Comparison of ENCODE assay signal across 28 mouse cellular contexts in genomic region chr14:85186794-85187193, GRCm38 (mm10).
DNase-seq lines count a peak whose midpoint lies in the region; ATAC-seq and TF ChIP-seq lines count a peak whose summit lies in the region.
"Had no signal": no experiment of that assay in that cellular context is flagged by ENCODE, and none has a peak within 500 bp of the region (broad histone marks: within the 10 kb centered on the region; RNA-seq: fewer than 3 reads in every experiment).

No protein-coding gene starts in this region.

- no peak overlapping the region for H3K9ac ChIP-seq in hindbrain, embryonic 13.5 days
- H3K9ac ChIP-seq in hindbrain, embryonic 16.5 days (ENCODE audit: low read depth, low read length): no peak overlapping the region
- H3K9ac ChIP-seq in forebrain, embryonic 14.5 days (ENCODE audit: low read length): no peak overlapping the region
- no peak overlapping the region for H3K9ac ChIP-seq in neural tube, embryonic 14.5 days (replicated peaks; ENCODE audit: low read depth, low read length)
- no peak overlapping the region for H3K9ac ChIP-seq in liver, postnatal 0 days (replicated peaks)
- H3K9ac ChIP-seq: heart, embryonic 15.5 days; hindbrain, embryonic 15.5 days; intestine, embryonic 15.5 days; limb, embryonic 12.5 days; liver, embryonic 15.5 days; lung, embryonic 15.5 days had no signal

- WGBS in hindbrain, embryonic 13.5 days: 58% methylated on average over 6 of the region's 6 CpGs
- WGBS in hindbrain, embryonic 16.5 days: 57% methylated on average over 6 of the region's 6 CpGs
- WGBS in forebrain, embryonic 14.5 days: 25% methylated on average over 6 of the region's 6 CpGs
- 36% methylated on average over 6 of the region's 6 CpGs for WGBS in neural tube, embryonic 14.5 days
- WGBS in liver, postnatal 0 days (ENCODE audit: insufficient replicate concordance): 83% methylated on average over 6 of the region's 6 CpGs

- H3K36me3 ChIP-seq in hindbrain, embryonic 13.5 days: no peaks in the 10 kb centered on the region
- H3K36me3 ChIP-seq in hindbrain, embryonic 16.5 days (ENCODE audit: control insufficient read depth, insufficient read depth, low read length): no peaks in the 10 kb centered on the region
- no peaks in the 10 kb centered on the region for H3K36me3 ChIP-seq in forebrain, embryonic 14.5 days (ENCODE audit: control insufficient read depth, insufficient read depth, low read length)
- H3K36me3 ChIP-seq in neural tube, embryonic 14.5 days (ENCODE audit: control insufficient read depth, insufficient read depth, low read length): no peaks in the 10 kb centered on the region
- H3K36me3 ChIP-seq in liver, postnatal 0 days (replicated peaks; ENCODE audit: insufficient read depth, low read length): no peaks in the 10 kb centered on the region
- H3K36me3 ChIP-seq: heart, embryonic 10.5 days; heart, embryonic 15.5 days; hindbrain, embryonic 15.5 days; intestine, embryonic 15.5 days; limb, embryonic 12.5 days; liver, embryonic 15.5 days; lung, embryonic 15.5 days had no signal

- H3K4me1 ChIP-seq in hindbrain, embryonic 13.5 days (replicated peaks): peaks cover 3% of the 10 kb centered on the region; the same call in 1 of the 2 replicates
- no peaks in the 10 kb centered on the region for H3K4me1 ChIP-seq in hindbrain, embryonic 16.5 days (ENCODE audit: control insufficient read depth, insufficient read depth, low read depth, low read length)
- 0 out of 2 replicates have a peak, but pooled peaks cover 4% of the 10 kb centered on the region for H3K4me1 ChIP-seq in forebrain, embryonic 14.5 days (ENCODE audit: control insufficient read depth, insufficient read depth, low read length)
- H3K4me1 ChIP-seq in neural tube, embryonic 14.5 days (ENCODE audit: control insufficient read depth, insufficient read depth, low read length): no peaks in the 10 kb centered on the region
- no peaks in the 10 kb centered on the region for H3K4me1 ChIP-seq in liver, postnatal 0 days (ENCODE audit: insufficient read depth)
- H3K4me1 ChIP-seq: heart, embryonic 10.5 days; heart, embryonic 15.5 days; hindbrain, embryonic 15.5 days; intestine, embryonic 15.5 days; limb, embryonic 12.5 days; liver, embryonic 15.5 days; lung, embryonic 15.5 days had no signal

- peak; percentile 57 for DNase-seq in brain, embryonic 14.5 days (ENCODE audit: low read depth)
- peak; percentile 30 for DNase-seq in forebrain, embryonic 14.5 days (ENCODE audit: low spot score)
- DNase-seq in left cerebral cortex, postnatal 4 days: no peak
- DNase-seq in liver, postnatal 0 days: no peak
- DNase-seq: adrenal gland, postnatal 25 days; cerebellum, adult 18-20 months; cerebellum, postnatal 14 days; gastrocnemius, postnatal 25 days; heart, adult 11 months; kidney, adult 2 months; kidney, postnatal 4 days; layer of hippocampus, postnatal 36 days; right cerebral cortex, postnatal 14 days; thymus, postnatal 4 days had no signal

- intact Hi-C loops in left cerebral cortex, postnatal 4 days (cut with DNase I): no loop called here

- H3K4me3 ChIP-seq in hindbrain, embryonic 13.5 days: no peak overlapping the region
- H3K4me3 ChIP-seq in hindbrain, embryonic 16.5 days (ENCODE audit: low read length): no peak overlapping the region
- H3K4me3 ChIP-seq in forebrain, embryonic 14.5 days (ENCODE audit: low read depth, low read length): no peak overlapping the region
- no peak overlapping the region for H3K4me3 ChIP-seq in neural tube, embryonic 14.5 days (ENCODE audit: low read depth, low read length)
- H3K4me3 ChIP-seq in liver, postnatal 0 days (ENCODE audit: low read depth, low read length): no peak overlapping the region
- H3K4me3 ChIP-seq: erythroblast, embryonic 14.5 days; heart, embryonic 10.5 days; heart, embryonic 15.5 days; hindbrain, embryonic 15.5 days; intestine, embryonic 15.5 days; limb, embryonic 12.5 days; liver, embryonic 15.5 days; lung, embryonic 15.5 days had no signal

- peak; percentile 39; the same call in 1 of the 2 replicates for ATAC-seq in hindbrain, embryonic 13.5 days (ENCODE audit: low FRiP score)
- ATAC-seq in hindbrain, embryonic 16.5 days: no peak
- ATAC-seq in forebrain, embryonic 14.5 days: peak; percentile 55; the same call in 1 of the 2 replicates
- ATAC-seq in neural tube, embryonic 14.5 days (ENCODE audit: low read depth): peak; percentile 71; the same call in 1 of the 2 replicates
- ATAC-seq in liver, postnatal 0 days: no peak
- ATAC-seq: CD4-positive, CD25-positive, alpha-beta regulatory T cell, adult 4 months; intestine, embryonic 15.5 days had no signal

- no peak overlapping the region for H3K4me2 ChIP-seq in hindbrain, embryonic 13.5 days
- no peak overlapping the region for H3K4me2 ChIP-seq in hindbrain, embryonic 16.5 days (ENCODE audit: low read length)
- H3K4me2 ChIP-seq in forebrain, embryonic 14.5 days (ENCODE audit: low read length): no peak overlapping the region
- H3K4me2 ChIP-seq in neural tube, embryonic 14.5 days (ENCODE audit: low read depth, low read length): no peak overlapping the region
- no peak overlapping the region for H3K4me2 ChIP-seq in liver, postnatal 0 days (ENCODE audit: low read depth, low read length)
- H3K4me2 ChIP-seq: heart, embryonic 15.5 days; hindbrain, embryonic 15.5 days; intestine, embryonic 15.5 days; limb, embryonic 12.5 days; liver, embryonic 15.5 days; lung, embryonic 15.5 days; midbrain, embryonic 11.5 days had no signal

- TF ChIP-seq CTCF in brain, embryonic 14.5 days (IDR thresholded peaks at IDR 0.05; ENCODE audit: borderline replicate concordance, extremely low read depth, insufficient read depth, insufficient read length): no peak
- no peak for TF ChIP-seq CTCF in liver, postnatal 0 days (IDR thresholded peaks at IDR 0.05; ENCODE audit: low read depth)

- H3K9me3 ChIP-seq in hindbrain, embryonic 13.5 days: no peaks in the 10 kb centered on the region
- no peaks in the 10 kb centered on the region for H3K9me3 ChIP-seq in hindbrain, embryonic 16.5 days (ENCODE audit: control insufficient read depth, low read length)
- no peaks in the 10 kb centered on the region for H3K9me3 ChIP-seq in forebrain, embryonic 14.5 days (replicated peaks; ENCODE audit: control insufficient read depth, low read length)
- no peaks in the 10 kb centered on the region for H3K9me3 ChIP-seq in neural tube, embryonic 14.5 days (ENCODE audit: control insufficient read depth, low read length)
- H3K9me3 ChIP-seq in liver, postnatal 0 days (ENCODE audit: low read length): no peaks in the 10 kb centered on the region
- H3K9me3 ChIP-seq: heart, embryonic 10.5 days; heart, embryonic 15.5 days; hindbrain, embryonic 15.5 days; intestine, embryonic 15.5 days; limb, embryonic 12.5 days; liver, embryonic 15.5 days; lung, embryonic 15.5 days had no signal

- no peaks in the 10 kb centered on the region for H3K27me3 ChIP-seq in hindbrain, embryonic 13.5 days
- H3K27me3 ChIP-seq in hindbrain, embryonic 16.5 days (replicated peaks; ENCODE audit: control insufficient read depth, insufficient read depth, low read length): no peaks in the 10 kb centered on the region
- no peaks in the 10 kb centered on the region for H3K27me3 ChIP-seq in forebrain, embryonic 14.5 days (replicated peaks; ENCODE audit: control insufficient read depth, insufficient read depth, low read length)
- no peaks in the 10 kb centered on the region for H3K27me3 ChIP-seq in neural tube, embryonic 14.5 days (ENCODE audit: control insufficient read depth, insufficient read depth, low read length)
- no peaks in the 10 kb centered on the region for H3K27me3 ChIP-seq in liver, postnatal 0 days (ENCODE audit: insufficient read depth, low read length)
- H3K27me3 ChIP-seq: heart, embryonic 15.5 days; hindbrain, embryonic 15.5 days; intestine, embryonic 15.5 days; limb, embryonic 12.5 days; liver, embryonic 15.5 days; lung, embryonic 15.5 days had no signal

- TF ChIP-seq EP300 in liver, postnatal 0 days (IDR thresholded peaks at IDR 0.05; ENCODE audit: low read depth): no peak

- H3K27ac ChIP-seq in hindbrain, embryonic 13.5 days: no peak overlapping the region
- H3K27ac ChIP-seq in hindbrain, embryonic 16.5 days (ENCODE audit: low read depth, low read length): no peak overlapping the region
- H3K27ac ChIP-seq in forebrain, embryonic 14.5 days (ENCODE audit: low read depth, low read length): no peak overlapping the region
- no peak overlapping the region for H3K27ac ChIP-seq in neural tube, embryonic 14.5 days (ENCODE audit: low read depth, low read length)
- no peak overlapping the region for H3K27ac ChIP-seq in liver, postnatal 0 days (ENCODE audit: low read depth)
- H3K27ac ChIP-seq: heart, embryonic 10.5 days; heart, embryonic 15.5 days; hindbrain, embryonic 15.5 days; intestine, embryonic 15.5 days; kidney, postnatal 0 days; limb, embryonic 12.5 days; liver, embryonic 15.5 days; lung, embryonic 15.5 days had no signal

- no peak for TF ChIP-seq POLR2A in brain, embryonic 14.5 days (IDR thresholded peaks at IDR 0.05; ENCODE audit: borderline replicate concordance, extremely low read depth, insufficient read depth, insufficient read length, poor library complexity, severe bottlenecking)

Comparison
In these comparisons a context has a peak if more than half of its experiments do, and no peak if none do; other contexts are left out.
1. ATAC-seq: peak in hindbrain, embryonic 13.5 days (single experiment), forebrain, embryonic 14.5 days (single experiment) and neural tube, embryonic 14.5 days (single experiment); none in hindbrain, embryonic 16.5 days (single experiment) and liver, postnatal 0 days (single experiment).
2. DNase-seq: peak in brain, embryonic 14.5 days (single experiment) and forebrain, embryonic 14.5 days (single experiment); none in left cerebral cortex, postnatal 4 days (single experiment) and liver, postnatal 0 days (single experiment).